Mouse (Mus musculus) embryonic facial prominence, embryonic 11.5 days (tissue): ENCODE results near the gene Fbxl5. TPM values are rescaled to one million over a fixed set of nuclear protein-coding genes. Genes with fewer than 3 reads are reported as not detected.

ENCODE experiments used
- ATAC-seq: fragments of 200-750 bp; cut with Nextera tagmentation; replicated peaks from 2 replicates; pipeline ENCODE4 v1.8.0; 2017; ENCODE audit warnings: low read depth; ENCODE audit not compliant: insufficient number of reproducible peaks, low FRiP score, low TSS enrichment
- DNase-seq: peaks from one replicate; pipeline ENCODE4 v3.0.0-alpha.2; 2015; ENCODE audit warnings: low spot score
- H3K27ac ChIP-seq: fragments of 300-500 bp; sonication (generic); replicated peaks from 2 replicates; pipeline ENCODE4 v1.5.1; 2014; ENCODE audit warnings: mild to moderate bottlenecking, low read depth, low read length, control low read depth
- H3K27me3 ChIP-seq: fragments of 300-500 bp; sonication (generic); 2 replicates; pipeline ENCODE4 v1.6.1; 2014; ENCODE audit warnings: mild to moderate bottlenecking, low read length, moderate library complexity, mixed read lengths; ENCODE audit not compliant: control insufficient read depth, insufficient read depth
- H3K36me3 ChIP-seq: fragments of 300-500 bp; sonication (generic); replicated peaks from 2 replicates; pipeline ENCODE4 v1.6.1; 2014; ENCODE audit warnings: low read depth, mild to moderate bottlenecking, low read length, moderate library complexity, mixed read lengths; ENCODE audit not compliant: control insufficient read depth, insufficient read depth
- H3K4me1 ChIP-seq: fragments of 300-500 bp; sonication (generic); 2 replicates; pipeline ENCODE4 v1.6.1; 2014; ENCODE audit warnings: low read length, mixed read lengths; ENCODE audit not compliant: control insufficient read depth, insufficient read depth
- H3K4me2 ChIP-seq: fragments of 300-500 bp; sonication (generic); 2 replicates; pipeline ENCODE4 v1.6.1; 2014; ENCODE audit warnings: low read depth, mild to moderate bottlenecking, control low read depth, low read length, moderate library complexity
- H3K4me3 ChIP-seq: fragments of 300-500 bp; sonication (generic); 2 replicates; pipeline ENCODE4 v1.5.1; 2014; ENCODE audit warnings: low read depth, low read length, control low read depth
- H3K9ac ChIP-seq: fragments of 300-500 bp; sonication (generic); replicated peaks from 2 replicates; pipeline ENCODE4 v1.6.1; 2014; ENCODE audit warnings: mild to moderate bottlenecking, control low read depth, low read length
- H3K9me3 ChIP-seq: fragments of 300-500 bp; sonication (generic); replicated peaks from 2 replicates; pipeline ENCODE4 v1.6.1; 2016; ENCODE audit warnings: mild to moderate bottlenecking, low read length, inconsistent platforms, mixed read lengths; ENCODE audit not compliant: control insufficient read depth
- WGBS: fragments of 180-500 bp; shearing (Covaris S2); extraction: QIAGEN DNeasy Blood & Tissue Kit; methylation state at CpG from one replicate; pipeline ENCODE4 v1.1.7; 2014; 5-methylcytosine and 5-hydroxymethylcytosine counted together
- polyA plus RNA-seq: library from polyadenylated mRNA; unstranded; fragments of >200 nt; fragmentation: Nextera tagmentation; extraction: Ambion mirVana; gene quantifications from 2 replicates; pipeline ENCODE4 v1.2.1, GENCODE M21; 2014

The Fbxl5 gene
- 71.3 and 83.4 TPM in 2 replicates for polyA plus RNA-seq

GRCm38 (mm10) chr5:43821538-43821937 lies at the start of gene Fbxl5:
Gene Fbxl5, minus strand, starts transcription at chr5:43821638.
- Histone ChIP-seq H3K4me3 (no peak within 1 kb of the TSS), H3K9ac (no peak within 1 kb of the TSS), H3K27ac (no peak within 1 kb of the TSS), H3K36me3 (no peaks in the 10 kb centered on the region), H3K4me2 (no peak within 1 kb of the TSS), H3K27me3 (no peaks in the 10 kb centered on the region), H3K4me1 (no peaks in the 10 kb centered on the region), H3K9me3 (no peaks in the 10 kb centered on the region)
- 81% methylated on average over 19 of the region's 19 CpGs for WGBS
- ATAC-seq (no peak), DNase-seq (no peak)

GRCm38 (mm10) chr5:43868711-43869600 lies 47.5 kb upstream of the Fbxl5 start:
- WGBS: 2% methylated on average over 28 of the region's 28 CpGs
- no peaks in the 10 kb centered on the region for H3K4me1 ChIP-seq
- ATAC-seq (peak; percentile 41), DNase-seq (peak; percentile 52)
- no peaks in the 10 kb centered on the region for H3K36me3 ChIP-seq
- no peaks in the 10 kb centered on the region for H3K9me3 ChIP-seq
- H3K9ac ChIP-seq: peak overlapping the region; percentile 59
- no peaks in the 10 kb centered on the region for H3K27me3 ChIP-seq
- H3K4me2 ChIP-seq: peak overlapping the region; percentile 56
- no peak overlapping the region for H3K27ac ChIP-seq
- H3K4me3 ChIP-seq: peak overlapping the region; percentile 30

GRCm38 (mm10) chr5:43868253-43868652 lies 46.8 kb upstream of the Fbxl5 start, which contains the start of gene Cd38:
Gene Cd38, plus strand, starts transcription at chr5:43868553.
- DNase-seq (no peak), ATAC-seq (no peak)
- H3K9ac ChIP-seq: peak within 1 kb of the TSS; percentile 59
- H3K4me1 ChIP-seq: no peaks in the 10 kb centered on the region
- peak within 1 kb of the TSS; percentile 30 for H3K4me3 ChIP-seq
- H3K27me3 ChIP-seq: no peaks in the 10 kb centered on the region
- no peaks in the 10 kb centered on the region for H3K36me3 ChIP-seq
- no peaks in the 10 kb centered on the region for H3K9me3 ChIP-seq
- H3K4me2 ChIP-seq: peak within 1 kb of the TSS; percentile 56
- no peak within 1 kb of the TSS for H3K27ac ChIP-seq

- no peaks in the 10 kb centered on the region for H3K27me3 ChIP-seq
- WGBS: 86% methylated on average over 2 of the region's 2 CpGs
- DNase-seq (no peak), ATAC-seq (no peak)
- no peak overlapping the region for H3K4me2 ChIP-seq
- H3K27ac ChIP-seq: no peak overlapping the region
- no peak overlapping the region for H3K4me3 ChIP-seq
- no peaks in the 10 kb centered on the region for H3K9me3 ChIP-seq
- H3K4me1 ChIP-seq: no peaks in the 10 kb centered on the region
- H3K9ac ChIP-seq: no peak overlapping the region
- no peaks in the 10 kb centered on the region for H3K36me3 ChIP-seq
Measured at GRCm38 (mm10) chr5:43865316-43865715, 43.9 kb upstream of the Fbxl5 start.

- Histone ChIP-seq H3K9ac (no peak overlapping the region), H3K4me1 (no peaks in the 10 kb centered on the region), H3K27me3 (no peaks in the 10 kb centered on the region), H3K9me3 (no peaks in the 10 kb centered on the region), H3K27ac (no peak overlapping the region), H3K4me3 (no peak overlapping the region), H3K4me2 (no peak overlapping the region), H3K36me3 (no peaks in the 10 kb centered on the region)
- ATAC-seq (no peak), DNase-seq (no peak)
- WGBS: 80% methylated on average over 6 of the region's 6 CpGs
Measured at GRCm38 (mm10) chr5:43863642-43864041, 42.2 kb upstream of the Fbxl5 start.

GRCm38 (mm10) chr5:43860670-43861431 lies 39.4 kb upstream of the Fbxl5 start:
- H3K27me3 ChIP-seq: no peaks in the 10 kb centered on the region
- H3K4me1 ChIP-seq: no peaks in the 10 kb centered on the region
- no peak for ATAC-seq
- DNase-seq: no peak
- 78% methylated on average over 5 of the region's 5 CpGs for WGBS
- no peak overlapping the region for H3K4me3 ChIP-seq
- H3K36me3 ChIP-seq: no peaks in the 10 kb centered on the region
- no peak overlapping the region for H3K9ac ChIP-seq
- no peak overlapping the region for H3K27ac ChIP-seq
- H3K9me3 ChIP-seq: no peaks in the 10 kb centered on the region
- no peak overlapping the region for H3K4me2 ChIP-seq

- WGBS: 83% methylated on average over 5 of the region's 5 CpGs
- H3K4me2 ChIP-seq: no peak overlapping the region
- DNase-seq: no peak
- no peak overlapping the region for H3K27ac ChIP-seq
- no peaks in the 10 kb centered on the region for H3K4me1 ChIP-seq
- no peak overlapping the region for H3K9ac ChIP-seq
- H3K9me3 ChIP-seq: no peaks in the 10 kb centered on the region
- H3K36me3 ChIP-seq: no peaks in the 10 kb centered on the region
- no peak for ATAC-seq
- H3K27me3 ChIP-seq: no peaks in the 10 kb centered on the region
- H3K4me3 ChIP-seq: no peak overlapping the region
Measured at GRCm38 (mm10) chr5:43860096-43860495, 38.7 kb upstream of the Fbxl5 start.

- H3K4me2 ChIP-seq: no peak overlapping the region
- no peaks in the 10 kb centered on the region for H3K9me3 ChIP-seq
- DNase-seq (no peak), ATAC-seq (no peak)
- H3K4me3 ChIP-seq: no peak overlapping the region
- no peaks in the 10 kb centered on the region for H3K4me1 ChIP-seq
- no peak overlapping the region for H3K27ac ChIP-seq
- no peak overlapping the region for H3K9ac ChIP-seq
- H3K36me3 ChIP-seq: no peaks in the 10 kb centered on the region
- WGBS: 91% methylated on average over 8 of the region's 8 CpGs
- no peaks in the 10 kb centered on the region for H3K27me3 ChIP-seq
Measured at GRCm38 (mm10) chr5:43859663-43860062, 38.2 kb upstream of the Fbxl5 start.
